Mouse (Mus musculus) c-Kit-positive CD71-positive TER-119-positive erythroid progenitor cells, embryonic 14.5 days (primary cell): Measurements from ENCODE around the gene Htr7.
A peak's percentile ranks its signal among the peaks of the same experiment; 100 is the strongest.

Experiments
- DNase-seq: peaks from one replicate; pipeline ENCODE4 v3.0.0-alpha.2; 2013; ENCODE audit warnings: low spot score

Htr7 gene

GRCm38 (mm10) chr19:36057231-36057811, at the start of gene Htr7:
Htr7 (minus strand) TSS chr19:36057507.
- no peak for DNase-seq

DNA sequence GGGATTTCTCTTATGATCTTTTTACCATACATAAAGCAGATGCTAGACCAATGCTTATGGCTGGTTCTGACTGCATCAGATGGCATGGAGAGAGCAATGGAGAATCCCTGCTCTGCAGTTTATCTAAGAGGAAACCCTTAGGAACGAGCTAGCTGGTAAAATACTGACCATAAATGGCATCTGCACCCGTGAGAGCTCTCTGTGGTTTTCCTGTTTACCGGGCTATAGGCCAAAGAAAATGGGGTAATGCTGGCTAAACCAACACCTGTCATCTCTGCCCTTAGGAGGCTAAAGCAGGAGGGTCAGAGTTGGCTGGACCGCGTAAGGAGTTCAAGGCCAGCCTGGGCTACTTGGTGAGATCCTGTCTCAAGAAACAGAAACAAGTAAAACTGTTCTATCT, 46.6 kb upstream of the Htr7 start:
- no peak for DNase-seq

- no peak for DNase-seq
These were observed 41.6 kb upstream of the Htr7 start for GRCm38 (mm10) chr19:36098916-36099315.

GRCm38 (mm10) chr19:36098265-36098664, 41.0 kb upstream of the Htr7 start:
- no peak for DNase-seq

GRCm38 (mm10) chr19:36097194-36097593, 39.9 kb upstream of the Htr7 start:
- DNase-seq, result no peak

- DNase-seq, result peak; percentile 25
These were observed 33.5 kb upstream of the Htr7 start for GRCm38 (mm10) chr19:36090781-36091180.

DNA sequence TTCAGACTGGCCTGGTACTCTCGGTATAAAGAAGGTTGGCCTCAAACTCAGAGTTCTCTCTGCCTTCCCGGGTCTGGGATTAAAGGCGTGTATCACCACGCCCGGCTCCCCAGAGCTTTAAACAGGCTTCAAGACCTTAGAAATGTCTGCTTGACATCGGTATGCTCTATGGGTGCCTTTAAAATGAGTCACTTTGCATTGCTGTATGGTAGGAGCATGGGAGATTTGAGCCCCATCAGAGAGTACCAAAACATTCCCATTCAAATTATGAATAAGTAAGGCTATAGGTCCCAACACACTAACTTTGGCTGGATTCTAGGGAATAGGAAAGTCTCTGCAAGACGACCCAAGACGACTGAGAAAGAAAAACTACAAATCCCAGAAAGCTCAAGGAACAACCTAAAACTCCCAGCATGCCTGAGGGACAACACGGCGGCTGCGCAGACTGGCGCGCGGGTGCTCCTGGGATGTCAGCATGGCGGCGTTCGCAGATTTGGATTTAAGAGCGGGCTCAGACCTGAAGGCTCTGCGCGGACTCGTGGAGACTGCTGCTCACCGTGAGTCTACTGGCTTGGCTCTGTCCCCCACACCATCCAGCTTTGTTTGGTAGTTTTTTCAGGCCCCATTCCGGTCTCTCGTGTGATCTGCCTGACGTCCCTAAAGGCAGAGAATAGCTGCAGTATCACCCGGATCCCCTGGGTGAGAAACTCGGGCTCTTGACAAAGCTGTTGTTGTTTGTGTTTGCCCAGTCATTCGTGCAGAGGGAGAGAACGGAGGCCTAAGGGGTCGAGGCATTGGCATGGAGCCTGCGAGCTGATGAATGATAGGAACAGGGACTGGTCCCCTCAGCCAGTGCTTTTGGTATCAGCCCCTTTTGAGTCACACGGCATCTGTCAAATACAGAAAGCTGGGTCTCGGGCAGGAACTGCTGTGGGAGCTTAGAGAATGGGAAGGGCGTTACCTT, 26.2 kb upstream of the Htr7 start, which contains the start of gene Rpp30:
Gene Rpp30 (plus strand): TSS at position 455 of the 964 bp plus-strand sequence.
- DNase-seq, result peak; percentile 79

DNA sequence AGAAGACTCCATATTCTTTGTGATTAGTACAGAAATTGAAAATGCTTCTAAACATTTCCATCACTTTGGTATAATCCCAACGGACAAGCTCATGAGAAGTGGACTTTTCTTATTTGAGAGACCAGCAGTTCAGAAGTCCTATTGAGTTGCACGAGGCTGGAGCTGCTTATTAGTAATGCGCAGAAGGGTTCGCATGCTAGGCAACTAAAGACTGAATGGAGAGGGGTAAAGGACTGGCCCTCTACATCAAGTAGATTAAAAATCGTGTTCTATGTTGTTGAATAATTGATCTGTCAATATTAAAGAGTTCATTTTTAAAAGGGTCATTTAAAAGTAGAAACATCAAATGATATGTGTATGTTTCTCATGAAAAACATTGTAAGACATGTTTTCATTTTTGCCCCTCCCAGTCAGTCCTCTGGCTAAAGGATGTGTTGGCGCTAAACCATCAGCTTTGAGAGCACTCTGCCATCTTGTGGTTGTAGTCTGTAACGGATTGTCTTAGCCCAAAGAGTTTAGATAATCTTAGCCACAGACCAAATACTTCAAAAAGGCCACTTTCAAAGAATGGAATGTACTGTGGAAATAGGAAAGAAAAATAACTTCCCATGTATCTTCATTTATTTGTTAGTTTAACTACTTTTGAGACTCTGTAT, 25.4 kb upstream of the Htr7 start:
- DNase-seq, result peak; percentile 56

DNA sequence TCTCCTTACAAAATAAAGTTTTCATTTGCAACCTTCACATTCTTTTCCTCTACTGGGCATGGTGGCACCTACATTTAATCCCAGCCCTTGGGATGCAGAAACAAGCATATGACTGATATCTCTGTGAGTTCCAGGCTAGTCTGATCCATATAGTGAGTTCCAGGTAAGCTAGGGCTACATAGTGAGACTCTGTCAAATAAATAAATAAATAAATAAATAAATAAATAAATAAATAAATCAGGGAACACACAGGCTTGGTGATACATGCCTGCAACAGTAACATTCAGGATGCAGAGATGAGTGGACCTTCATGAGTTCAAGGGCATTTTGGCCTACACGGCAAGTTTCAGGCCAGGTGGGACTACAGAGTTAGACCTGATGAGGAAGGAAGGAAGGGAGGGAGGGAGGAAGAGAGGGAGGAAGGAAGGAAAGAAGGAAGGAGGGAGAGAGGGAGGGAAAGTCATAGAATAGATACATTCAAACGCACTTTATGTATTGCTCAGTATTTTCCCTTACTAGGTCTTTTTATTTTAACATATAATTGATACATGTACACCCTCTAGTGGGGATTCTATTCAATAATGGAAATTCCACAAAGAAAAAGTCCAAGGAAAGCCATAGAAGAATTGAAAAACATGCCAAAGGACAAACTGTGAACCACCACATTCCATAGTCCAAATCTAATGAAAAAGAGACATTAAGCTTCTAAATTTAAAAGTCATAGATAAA, 5.7 kb upstream of the Htr7 start:
- DNase-seq, result no peak

DNA sequence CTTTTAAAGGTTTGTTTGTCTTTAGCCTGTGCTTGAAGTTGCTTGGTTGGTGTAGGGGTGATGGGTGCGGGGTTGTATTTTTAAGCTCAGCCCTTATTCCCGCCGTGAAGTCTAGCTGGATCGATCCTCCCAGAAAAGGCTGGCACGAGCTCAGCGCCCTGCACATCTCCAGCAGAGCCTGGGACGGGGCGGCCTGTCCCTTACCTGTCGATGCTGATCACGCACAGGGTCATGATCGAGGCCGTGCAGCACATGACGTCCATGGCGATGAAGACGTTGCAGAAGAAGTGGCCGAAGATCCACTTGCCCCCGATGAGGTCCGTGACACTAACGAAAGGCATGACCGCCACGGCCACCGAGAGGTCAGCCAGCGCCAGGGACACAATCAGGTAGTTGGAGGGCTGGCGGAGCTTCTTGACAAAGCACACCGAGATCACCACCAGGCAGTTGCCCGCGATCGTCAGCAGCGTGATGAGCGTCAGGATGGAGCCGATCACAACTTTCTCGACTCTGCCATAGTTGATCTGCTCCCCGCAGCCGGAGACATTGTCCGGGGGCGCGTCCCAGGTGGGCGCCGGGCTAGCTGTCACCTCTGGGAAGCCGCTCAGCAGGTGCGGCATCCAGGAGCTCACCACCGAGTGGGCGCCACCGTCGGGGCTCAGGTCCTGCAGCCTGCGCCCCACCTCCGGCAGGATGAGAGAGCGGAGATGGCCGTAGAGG, 645 bp downstream of the Htr7 start:
- no peak for DNase-seq

DNA sequence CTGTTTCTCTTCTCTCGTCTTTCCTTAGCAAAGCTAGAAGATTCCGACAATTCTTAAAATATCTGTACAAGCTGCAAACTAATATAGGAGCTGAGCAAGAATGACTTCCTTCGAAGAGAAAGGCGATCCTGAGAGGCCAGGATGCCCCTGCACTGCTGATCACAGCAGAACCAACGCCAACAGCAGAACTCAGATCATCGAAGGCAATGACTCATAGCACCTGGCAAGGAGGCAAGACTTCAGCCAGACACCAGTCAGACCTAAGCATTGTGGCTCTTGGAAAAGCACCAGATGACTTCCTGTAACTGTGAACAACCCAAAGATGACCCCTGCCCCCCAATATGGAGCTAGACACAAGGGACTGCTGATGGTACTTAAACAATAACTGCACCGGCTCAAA, 11.3 kb downstream of the Htr7 start:
- no peak for DNase-seq

DNA sequence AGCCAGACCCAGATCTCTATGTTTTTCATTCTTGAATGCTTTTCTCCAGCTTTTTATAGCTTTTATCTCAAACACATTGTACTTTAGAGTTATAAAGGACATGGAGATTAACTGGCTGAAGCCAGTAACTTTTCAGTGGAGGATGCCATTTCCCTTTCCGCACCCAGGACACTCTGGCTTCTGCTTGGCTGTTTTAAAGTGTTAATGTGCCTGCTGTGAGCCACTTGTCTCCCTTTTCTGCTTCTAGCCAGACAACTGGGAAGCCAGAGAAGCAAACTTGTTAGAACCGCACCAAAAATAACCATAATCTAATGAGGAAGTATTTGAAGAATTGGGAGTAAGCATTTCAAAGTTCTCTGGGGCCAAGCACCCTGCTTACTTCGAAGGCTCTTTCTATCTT, 42.5 kb downstream of the Htr7 start:
- DNase-seq, result no peak

DNA sequence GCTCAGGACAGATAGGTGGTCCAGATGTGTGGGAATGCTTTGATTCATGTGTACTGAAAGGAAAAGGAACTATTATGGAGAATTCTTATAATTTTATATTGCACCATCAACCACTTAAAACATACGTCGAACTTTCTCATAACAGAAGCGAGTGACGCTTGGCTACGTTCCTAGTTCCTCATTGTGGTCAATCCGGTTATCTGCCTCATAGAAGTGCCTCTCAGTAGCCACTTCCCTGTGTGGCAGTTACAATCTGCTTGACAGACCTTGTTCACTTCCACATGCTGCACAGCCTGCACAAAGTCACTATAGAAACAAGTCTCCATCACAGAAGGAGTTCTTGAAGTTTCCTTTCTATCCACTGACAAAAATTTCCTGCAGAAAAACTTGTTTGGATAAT, 51.0 kb downstream of the Htr7 start:
- no peak for DNase-seq

DNA sequence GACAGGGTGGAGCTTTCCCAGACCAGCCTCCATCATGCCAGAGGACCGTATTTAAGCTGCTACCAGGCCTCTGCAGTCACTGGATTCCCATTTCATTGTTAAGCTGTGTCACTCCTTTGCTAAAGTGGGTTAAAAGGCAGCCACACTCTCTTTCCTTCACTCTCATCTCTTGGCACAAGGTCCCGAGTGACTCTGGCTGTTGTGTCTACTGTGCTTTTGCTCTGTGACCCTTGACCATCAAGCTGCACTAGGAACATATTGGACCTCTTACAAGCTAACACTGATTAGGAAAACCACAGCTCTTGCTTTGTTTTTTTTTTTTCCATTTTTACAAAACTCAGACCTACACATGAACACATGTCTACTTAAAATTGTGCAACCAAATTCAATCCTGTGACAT, 52.3 kb downstream of the Htr7 start:
- DNase-seq, result no peak

DNA sequence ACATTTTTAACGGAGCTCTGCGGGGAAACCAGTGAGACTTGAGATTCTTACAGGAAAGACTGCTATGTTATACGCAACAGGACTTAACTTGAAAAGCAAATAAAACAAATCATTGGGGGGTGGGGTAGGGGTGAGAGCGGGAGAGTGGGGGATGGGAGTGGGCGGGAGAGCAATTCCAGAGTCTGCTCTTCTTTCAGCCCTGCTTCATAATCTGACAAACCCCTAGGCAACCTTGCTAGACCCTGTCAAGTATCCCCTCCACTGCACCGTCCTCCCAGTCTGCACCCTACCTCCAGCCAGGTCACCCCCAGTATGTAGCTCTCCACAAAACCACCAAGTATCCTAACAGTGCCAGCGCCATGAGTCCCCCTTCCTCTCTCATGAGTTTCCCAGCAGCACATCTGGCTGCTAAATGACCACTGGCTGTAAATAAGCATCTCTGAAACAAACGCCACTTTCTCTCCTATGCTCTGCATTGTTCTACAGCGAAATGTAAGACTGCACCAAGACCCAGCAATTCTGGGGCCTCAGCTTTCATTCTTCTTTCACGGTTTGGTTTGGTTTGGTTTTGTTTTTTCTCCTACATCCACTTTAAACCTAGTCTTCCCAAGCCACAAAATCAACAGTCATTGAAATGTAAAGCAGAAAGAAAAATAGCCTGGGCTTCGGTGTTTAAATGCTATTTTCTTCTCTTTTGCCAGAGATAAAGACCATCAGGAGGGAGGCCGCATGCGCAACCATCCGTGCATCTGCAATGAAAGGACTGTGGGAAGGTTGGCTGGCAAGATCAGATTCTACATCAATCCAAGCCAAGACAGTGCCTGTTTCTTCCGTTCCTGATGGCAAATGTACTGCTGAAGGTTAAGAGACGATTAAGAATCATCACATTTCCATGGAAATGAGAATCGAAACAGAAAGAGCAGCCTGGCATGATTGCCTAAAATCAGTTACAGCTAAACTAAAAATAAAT, 54.5 kb downstream of the Htr7 start:
- DNase-seq, result no peak

DNA sequence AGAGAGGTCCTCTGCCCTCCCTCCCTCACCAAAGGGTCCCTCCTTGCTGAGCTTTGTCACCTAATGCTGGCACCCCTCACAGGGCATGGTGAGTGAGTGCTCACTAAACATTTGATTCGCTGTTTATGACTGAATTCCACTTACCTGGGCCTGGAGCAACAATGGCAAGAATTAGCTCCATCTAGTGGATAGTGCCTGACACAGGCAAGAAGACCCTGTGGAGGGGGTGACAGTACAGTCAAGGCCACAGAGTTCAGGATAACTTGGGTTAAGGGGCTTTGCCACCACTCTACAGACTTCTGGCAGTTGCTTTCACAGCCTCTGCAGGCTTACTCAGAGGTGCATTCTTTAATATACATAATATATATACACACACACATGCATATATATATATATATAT, 55.8 kb downstream of the Htr7 start:
- DNase-seq, result no peak

DNA sequence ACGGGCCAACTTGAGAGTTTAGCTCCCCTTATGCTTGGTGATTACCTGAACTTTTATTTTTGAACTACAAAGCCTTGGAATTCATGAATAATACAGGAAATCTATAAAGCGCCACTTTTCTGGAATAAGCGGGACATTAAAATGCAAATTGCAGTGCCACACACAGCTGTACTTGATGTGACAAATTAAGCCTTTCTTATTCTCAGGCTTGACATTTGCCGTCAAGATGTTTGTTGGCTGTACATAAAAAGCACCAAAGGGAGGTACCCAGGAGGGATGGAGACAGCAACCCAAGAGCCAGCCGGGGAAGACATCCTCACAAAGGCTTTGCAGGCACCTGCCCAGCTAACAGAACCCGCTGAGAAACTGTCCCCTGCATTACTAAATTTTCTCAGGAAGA, 56.4 kb downstream of the Htr7 start:
- no peak for DNase-seq

GRCm38 (mm10) chr19:35997384-35997783, 59.9 kb downstream of the Htr7 start:
- no peak for DNase-seq

GRCm38 (mm10) chr19:35987461-35987860, 69.8 kb downstream of the Htr7 start:
- no peak for DNase-seq

GRCm38 (mm10) chr19:35974681-35975080, 82.6 kb downstream of the Htr7 start:
- DNase-seq, result no peak
